Mouse (Mus musculus): Measurements from ENCODE around the gene Nfs1.

- TF ChIP-seq CTCF (conservative IDR thresholded peaks at IDR 0.05; ENCODE audit: insufficient read depth, insufficient read length, low read depth, low read length) (no peak), POLR2A (IDR thresholded peaks at IDR 0.05; ENCODE audit: low read depth, low read length) (no peak)
These were observed 21.5 kb upstream of the Nfs1 start for GRCm38 (mm10) chr2:156165478-156165877.

Measured in kidney, adult 2 months (tissue).